Mouse (Mus musculus) thymus, postnatal 4 days (tissue): Measurements from ENCODE around the gene Micall1.
A peak's percentile ranks its signal among the peaks of the same experiment; 100 is the strongest.

Experiments used
- DNase-seq: peaks from one replicate; pipeline ENCODE4 v3.0.0; 2021

Micall1 gene

DNA sequence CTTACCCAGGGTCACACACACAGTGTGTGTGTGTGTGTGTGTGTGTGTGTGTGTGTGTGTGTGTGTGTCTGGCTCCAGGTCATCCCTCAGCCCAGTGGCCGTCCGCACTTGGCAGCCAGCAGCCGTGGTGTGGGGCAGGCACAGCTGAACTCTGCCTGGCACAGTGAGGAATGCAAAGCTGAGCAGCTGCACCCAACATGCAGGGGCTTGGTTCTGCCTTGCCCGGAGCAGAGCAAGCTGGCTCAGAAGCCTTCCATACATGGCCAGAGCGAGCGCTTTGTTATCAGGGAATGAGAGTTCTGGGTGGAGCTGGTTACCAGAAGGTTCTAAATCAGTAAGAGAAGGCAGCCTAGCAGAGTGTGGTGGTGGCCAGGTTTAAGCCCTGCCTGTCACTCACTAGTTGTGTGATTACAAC, 11.1 kb upstream of the Micall1 start:
- no peak for DNase-seq

DNA sequence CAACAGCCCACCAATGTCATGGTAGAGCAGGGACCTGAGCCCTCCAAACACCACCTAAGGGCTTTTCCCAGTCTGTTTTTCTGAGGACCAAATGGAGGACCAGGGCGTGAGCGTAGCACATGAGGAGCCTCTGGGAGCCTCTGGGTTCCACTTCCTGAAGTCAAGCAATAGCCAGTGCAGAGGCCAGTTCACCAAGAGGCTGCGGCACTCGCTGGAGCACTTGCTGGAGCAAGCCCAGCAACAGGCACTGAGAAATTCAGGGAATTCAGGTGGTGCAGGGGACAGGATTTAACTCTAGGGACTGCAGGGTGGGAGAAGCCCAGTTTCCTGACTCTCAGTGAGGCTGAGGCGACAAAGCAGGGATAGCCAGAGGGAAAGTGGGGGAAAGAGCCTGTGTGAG, 10.5 kb upstream of the Micall1 start:
- no peak for DNase-seq

DNA sequence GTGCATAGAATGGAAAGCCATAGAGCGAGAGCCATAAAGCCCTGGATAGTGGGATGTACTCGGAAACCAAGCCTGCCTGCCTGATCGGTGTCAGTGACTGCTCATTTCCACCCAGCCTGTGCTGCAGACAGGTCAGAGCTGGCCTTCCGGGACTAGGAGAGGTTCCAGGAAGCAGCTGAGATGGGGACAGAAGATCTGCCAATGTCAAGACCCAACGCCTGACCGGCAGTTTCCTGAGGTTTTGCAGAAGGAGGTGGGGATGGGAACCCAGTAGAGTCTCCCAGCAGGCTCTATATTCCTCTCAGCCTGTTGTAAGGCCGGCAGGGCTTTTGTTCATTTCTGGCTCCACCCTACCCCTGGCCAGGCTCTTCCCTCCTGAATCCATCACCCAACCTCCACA, 9.8 kb upstream of the Micall1 start:
- no peak for DNase-seq

DNA sequence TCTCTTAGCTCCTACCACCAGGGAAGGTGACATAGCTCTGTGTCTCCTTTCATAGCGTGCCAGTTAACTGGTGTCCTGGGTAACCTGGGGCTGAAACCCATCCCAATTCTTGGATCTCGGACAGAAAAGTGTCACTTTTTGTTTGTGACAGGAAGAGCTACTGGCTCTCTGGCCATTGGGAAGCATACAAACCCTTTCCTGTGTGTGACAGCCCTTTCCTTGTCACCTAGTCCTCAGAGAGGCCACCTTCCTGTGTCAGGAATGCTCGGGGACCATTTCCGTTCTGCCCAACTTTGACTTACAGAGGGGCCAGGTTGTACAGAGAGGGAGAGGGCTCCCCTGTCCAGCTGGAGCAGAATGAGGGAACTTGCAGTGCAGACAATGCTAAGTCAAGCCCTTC, 9.2 kb upstream of the Micall1 start:
- DNase-seq = no peak

DNA sequence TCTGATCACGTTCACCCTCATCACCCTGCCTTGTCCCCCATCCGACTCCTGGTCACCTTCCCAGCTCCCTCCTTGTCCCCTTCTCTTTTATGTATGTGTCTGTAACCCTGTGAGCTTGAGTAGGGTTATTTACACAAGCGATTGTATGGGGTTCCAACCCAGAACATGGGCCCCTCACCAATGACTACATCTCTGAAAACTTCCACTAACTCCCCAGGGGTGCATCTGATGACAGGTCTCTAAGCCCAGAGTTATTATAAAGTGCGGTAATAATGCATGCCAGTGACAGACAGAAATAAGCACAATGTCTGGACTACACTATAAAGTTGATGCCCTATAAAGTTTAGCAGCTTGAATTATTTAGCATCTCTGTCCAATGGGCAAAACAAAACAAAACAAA, 8.3 kb upstream of the Micall1 start:
- no peak for DNase-seq

DNA sequence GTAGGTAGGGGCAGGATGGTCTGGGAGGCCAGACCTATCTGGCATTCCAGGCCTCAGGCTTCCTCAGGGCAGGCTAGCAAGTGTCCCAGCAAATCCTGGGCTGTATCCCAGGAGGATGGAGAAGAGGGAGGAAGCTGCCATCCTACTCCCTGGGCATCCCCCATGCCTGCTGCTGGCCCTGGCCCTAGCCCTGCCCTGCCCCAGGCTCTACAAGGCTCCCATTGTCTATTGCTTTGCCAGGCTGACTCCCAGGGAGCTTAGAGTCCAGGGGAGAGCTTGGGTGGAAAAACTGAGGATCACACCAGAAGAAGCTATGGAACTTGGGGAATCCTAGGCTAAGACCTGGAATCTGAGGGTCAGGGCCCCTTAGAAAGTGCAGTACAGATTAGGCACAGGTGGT, 7.2 kb upstream of the Micall1 start:
- no peak for DNase-seq

DNA sequence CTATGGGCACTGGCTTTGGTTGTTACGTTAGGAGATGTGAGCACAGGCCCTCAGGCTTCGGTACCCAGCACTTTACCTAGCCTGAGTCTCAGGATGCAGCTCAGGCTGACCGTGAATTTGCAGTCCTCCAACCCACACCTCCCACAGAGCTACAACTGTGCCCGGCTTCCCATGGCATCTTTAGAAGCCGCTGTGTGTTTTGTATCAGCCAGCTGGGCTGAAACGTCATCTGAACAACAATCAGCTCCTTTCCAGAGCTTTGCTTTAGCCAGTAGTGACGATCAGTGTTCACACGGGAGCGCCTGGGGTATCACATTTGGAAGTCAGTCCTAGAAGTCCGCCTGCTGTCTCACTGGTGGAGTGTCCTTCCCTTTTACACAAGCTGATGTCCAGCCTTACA, 5.4 kb upstream of the Micall1 start:
- no peak for DNase-seq

DNA sequence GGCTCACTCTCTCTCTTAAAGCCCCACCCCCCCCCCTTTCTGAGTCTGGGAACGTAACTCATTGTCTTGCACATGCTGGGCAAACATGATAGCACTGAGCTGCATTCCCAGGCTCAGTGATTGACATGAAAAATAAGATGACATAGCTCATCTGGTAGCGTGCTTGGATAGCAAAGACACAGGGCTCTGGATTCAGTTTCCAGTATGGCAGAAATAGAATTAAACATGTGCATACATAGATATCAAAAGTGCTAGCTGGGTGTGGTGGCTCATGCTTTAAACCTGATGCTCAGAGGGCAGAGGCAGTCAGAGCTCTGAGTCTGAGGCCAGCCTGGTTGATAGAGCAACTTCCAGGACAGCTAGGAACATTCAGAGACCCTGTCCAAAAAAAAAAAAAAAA, 2.9 kb upstream of the Micall1 start:
- no peak for DNase-seq

DNA sequence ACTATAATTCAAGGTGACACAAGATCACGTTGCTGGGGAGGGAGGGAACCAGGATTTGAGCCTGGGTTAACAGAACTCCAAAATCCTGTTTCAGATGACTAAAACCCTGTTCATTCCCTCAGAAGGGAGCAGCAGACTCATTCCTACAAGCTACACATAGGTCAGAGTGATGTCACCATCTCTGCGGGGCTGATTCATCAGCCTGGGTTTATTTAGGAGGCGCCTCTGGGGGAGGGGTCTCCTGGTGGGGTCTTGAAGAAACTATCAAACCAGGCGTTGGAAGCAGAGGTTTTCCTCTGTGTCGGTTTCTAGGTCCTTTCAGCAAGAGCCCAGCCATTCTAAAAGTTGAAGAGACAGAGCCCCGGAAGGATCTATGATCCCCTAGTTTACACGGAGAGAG, 732 bp upstream of the Micall1 start:
- DNase-seq = no peak

DNA sequence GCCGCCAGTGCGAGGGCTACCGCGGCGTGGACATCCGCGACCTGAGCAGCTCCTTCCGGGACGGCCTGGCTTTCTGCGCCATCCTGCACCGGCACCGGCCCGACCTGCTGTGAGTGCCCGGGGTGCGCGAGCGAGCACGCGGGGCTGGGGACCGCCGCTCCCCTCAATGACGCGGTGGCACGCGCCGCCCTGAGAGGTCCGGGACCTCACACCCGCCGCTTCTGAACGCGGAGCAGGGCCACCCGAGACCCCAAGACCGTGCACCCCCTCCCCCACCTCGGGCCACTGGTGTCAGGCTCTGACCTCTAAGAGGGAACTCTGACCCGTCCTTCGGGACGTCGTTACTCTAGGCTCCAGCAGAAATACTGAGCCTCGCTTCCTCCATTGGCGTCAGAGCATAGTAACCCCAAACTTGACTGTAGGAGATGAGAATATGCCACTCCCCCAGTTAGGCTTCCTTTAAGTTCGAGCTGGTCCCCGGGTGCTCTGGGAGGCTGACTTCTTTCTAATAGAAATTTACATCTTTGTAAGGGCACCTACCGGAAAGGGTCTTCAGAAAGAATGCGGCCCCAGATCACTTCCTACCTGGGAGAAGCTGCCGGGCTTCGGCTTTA, 730 bp downstream of the Micall1 start:
- peak; percentile 67 for DNase-seq

DNA sequence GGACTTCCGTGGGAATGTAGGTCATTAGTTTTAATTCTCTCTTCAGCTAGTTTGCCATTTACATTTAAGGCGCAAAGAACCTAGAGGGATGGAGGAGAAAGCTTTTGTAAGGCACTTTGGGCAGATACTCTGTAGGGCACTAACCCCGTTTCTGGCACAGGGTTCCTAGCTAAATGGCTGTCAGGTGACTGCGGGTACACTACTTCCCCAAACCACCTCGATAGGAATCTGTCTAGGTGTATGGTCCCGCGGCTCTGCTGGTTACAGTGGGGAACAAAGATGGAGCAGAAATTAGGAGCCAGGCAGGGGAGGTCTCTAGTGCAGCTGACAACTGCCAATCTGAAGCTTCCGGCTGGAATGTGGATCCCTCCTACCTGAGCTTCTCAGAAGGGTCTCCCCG, 1.3 kb downstream of the Micall1 start:
- DNase-seq = no peak

DNA sequence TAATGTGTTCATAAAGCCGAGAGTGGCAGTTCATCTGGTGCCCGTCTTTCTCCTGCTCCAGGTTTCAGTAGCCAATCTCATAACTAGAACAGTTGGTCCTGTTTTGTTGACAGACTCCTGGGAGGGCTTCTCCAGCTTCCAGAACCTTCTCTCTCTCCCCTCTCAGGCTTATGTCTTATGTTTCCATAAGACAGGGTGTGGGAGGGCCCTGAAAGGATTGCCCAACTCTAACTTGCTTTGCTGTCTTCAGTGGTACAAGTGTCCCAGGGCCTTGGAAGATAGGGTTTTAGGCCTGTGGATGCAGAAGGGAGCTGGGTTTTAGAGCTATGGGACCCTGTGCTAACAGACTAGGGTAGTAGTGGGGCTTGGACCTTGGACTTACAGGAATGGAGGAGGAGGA, 1.8 kb downstream of the Micall1 start:
- no peak for DNase-seq

DNA sequence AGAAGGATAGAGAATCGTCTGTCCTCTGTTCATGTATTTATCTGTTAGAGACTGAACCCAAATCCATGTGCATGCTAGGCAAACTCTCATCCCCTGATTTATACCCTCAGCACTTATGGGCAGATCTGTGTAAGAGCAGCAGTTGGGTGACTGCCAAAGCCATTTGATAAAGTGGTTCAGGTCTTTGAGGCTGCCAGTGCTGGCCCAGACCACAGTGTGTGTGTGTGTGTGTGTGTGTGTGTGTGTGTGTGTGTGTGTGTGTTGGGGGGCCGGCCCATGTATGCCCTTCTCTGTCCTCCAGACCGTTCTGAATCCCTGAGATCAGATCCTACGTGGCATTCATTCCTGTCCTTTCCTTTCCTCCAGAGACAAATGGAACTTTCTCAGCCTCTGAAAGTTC, 3.1 kb downstream of the Micall1 start:
- DNase-seq = no peak

DNA sequence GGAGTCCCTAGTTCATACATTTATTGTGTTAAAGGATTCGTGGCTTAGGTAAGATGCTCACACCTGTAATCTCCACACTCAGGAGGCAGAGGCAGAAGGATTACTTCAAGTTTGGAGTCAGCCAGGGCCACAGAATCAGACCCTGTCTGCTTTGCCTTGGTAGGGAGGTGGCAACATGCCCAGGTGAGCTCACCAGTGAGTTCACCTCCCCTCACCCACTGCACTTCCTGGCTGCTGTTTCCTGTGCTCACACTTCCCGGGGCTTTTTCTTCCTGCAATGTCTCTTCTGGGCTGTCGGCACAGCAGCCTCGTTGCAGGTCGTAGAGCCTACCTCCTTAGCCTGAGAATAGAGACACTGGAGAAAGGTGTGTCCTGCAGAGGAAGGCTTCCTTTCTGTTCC, 6.6 kb downstream of the Micall1 start:
- DNase-seq = peak; percentile 35

DNA sequence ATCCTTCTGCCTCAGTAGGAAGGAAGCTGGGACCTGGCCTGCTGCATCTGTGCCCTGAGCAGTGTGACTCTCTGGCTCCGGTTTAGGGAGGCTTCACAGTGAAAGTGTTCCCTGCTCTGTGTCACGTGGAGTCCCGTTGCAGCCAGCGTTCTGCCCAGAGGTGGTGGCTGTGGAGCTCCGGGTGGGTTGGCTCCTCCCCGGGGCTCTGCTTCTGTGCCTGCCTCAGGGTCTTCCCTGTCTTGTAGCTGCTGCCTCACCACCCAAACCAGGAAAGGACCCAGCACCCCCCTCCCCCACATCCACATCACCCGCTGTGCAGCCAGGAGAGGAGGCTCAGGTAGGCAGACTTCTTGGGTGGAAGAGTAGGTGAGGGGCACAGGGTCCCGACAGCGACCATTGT, 10.8 kb downstream of the Micall1 start:
- DNase-seq = no peak

DNA sequence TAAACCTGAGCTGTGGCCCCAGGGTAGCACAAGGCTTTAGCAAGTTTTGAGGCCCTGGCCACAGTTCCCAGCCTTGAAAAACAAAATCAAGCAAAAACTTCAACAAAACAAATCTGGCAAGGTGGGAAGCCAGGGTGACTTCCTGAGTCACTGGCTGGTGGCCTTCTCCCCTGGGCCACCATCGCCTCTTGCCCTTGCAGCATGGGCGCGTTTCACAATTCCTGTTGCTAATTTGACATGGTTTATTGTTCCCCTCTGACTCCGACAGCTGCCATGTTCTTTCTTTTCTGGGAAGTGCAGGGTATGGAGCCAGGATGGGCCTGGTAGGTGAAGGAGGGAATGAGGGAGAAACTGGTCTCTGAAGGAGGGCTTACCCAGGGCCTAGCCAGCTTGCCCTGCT, 13.4 kb downstream of the Micall1 start:
- DNase-seq = no peak

DNA sequence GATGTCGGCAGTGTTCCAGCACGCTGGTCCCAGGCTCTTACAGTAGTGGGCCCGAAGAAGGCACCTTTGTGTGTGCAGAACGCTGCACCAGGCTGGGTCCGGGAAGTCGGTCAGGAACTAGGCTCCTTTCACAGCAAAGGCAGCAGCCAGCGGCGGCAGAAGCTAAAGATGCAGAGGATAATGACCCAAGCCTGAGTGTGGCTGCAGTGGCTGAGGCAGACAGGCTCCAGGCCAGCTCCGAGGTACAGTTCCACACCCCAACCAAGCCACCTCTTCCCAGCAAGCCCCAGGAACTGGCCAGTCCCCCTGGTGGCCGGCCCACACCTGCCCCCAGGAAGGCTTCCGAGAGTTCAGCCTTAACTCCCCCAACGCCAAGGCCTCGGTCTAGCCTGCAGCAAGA, 13.8 kb downstream of the Micall1 start:
- DNase-seq = no peak

DNA sequence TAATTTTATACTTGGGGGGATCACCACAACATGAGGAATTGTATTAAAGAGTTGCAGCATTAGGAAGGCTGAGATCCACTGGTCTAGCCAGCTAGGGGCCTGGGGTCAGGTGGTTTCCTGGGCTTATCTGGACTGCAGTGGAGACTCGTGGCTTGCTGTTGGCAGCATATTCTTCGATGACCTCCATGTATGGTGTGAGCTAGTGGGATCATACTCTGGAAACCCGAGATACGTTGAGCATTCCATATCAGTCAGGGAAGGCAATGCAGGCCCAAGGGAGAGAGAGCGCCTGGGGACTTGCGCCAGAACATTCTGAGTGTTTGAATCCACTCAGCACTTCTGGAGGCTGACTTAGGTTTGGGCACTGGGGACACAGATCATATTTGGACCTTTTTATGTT, 15.1 kb downstream of the Micall1 start:
- DNase-seq = no peak

DNA sequence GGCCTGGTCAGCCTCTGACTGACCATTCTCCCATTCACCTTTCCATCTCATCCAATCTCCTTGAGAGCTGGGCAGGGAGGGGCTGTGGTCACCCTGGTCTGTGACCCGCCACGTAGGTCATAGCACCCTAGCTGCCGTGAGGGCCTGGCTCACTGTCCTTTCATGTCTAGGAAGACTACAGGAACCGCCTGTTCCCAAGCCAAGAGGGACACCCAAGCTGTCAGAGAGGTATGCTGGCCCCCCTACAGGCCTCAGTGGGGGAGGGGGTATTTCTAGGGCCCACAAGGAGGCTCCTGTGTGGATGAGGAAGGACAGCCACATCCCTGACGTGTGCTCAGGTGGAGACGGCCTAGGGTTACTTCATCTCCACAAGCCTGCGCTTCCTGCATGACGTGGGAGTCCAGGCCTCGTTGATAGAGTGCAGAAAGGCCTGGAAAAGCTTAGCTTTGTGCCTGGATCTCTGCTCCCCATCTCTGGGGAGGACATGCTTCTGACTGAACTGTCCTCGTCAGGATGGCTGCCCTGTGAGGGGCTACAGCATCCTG, 15.7 kb downstream of the Micall1 start:
- no peak for DNase-seq

DNA sequence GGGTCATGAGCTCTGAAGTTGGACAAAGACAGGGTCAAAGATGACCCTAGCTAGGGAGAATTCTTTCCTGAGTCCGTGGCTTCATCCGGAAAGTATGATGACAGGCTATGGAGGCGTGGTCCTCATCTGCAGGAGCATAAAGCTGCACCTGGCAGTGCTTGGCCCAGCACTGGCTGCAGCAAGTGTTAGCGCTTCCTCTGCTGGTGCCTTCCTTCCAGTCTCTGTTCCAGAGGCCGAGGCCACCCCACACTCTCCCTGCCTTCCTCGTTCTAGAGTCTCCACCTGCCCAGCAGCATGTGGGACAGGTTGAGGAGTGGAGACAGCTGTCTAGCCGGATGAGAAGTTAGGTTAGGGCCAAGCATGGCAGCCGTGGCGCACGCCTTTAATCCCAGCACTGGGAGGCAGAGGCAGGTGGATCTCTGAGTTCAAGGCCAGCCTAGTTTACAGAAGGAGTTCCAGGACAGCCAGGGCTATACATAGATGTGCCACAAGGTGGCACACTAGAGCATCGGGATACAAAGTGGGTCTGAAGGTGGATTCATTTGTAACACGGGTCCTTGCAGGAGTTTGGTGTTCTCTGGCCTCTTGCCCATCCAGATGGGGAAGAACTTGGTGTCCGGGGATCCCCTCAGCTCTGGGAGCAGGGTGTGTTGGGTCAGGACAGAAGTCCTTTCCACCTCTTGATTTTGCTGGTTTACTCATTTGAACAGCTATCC, 17.7 kb downstream of the Micall1 start:
- peak; percentile 71 for DNase-seq

DNA sequence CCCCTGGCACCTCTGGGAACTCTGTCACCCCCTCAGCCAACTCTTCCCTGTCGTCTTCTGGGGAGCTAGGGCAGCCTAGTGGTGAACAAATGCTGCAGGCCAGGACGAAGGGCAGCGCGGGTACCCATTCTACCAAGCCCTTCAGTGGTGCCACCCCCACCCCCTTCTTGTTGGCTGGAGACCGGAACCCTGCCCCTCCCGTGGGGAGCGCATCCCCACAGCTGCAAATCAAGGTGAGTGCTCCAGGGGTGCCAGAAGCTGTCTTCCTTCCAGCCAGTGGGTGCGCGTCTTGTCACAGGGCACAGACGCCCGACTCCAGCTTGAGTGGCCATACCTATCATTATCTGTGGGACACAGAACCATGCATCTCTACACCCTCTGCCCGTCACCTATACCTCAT, 18.4 kb downstream of the Micall1 start:
- no peak for DNase-seq

DNA sequence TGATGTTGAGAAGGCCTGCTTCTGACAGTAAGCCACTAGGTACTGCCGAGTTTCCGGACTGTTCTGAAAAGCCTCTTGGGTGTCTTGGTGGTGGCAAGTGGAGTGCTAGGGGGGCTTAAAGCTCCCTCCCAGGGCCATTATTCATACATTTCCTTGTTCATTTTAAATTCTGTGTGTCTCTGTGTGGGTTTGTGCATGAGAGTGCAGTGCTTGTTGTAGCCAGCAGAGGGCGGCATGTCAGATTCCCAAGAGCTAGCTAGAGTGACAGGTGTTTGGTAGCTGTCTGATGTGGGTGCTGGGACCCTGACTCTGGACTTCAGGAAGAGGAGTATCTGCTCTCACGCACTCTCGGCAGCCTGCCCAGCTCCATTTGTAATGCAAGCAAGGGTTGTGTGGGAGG, 19.5 kb downstream of the Micall1 start:
- peak; percentile 35 for DNase-seq

DNA sequence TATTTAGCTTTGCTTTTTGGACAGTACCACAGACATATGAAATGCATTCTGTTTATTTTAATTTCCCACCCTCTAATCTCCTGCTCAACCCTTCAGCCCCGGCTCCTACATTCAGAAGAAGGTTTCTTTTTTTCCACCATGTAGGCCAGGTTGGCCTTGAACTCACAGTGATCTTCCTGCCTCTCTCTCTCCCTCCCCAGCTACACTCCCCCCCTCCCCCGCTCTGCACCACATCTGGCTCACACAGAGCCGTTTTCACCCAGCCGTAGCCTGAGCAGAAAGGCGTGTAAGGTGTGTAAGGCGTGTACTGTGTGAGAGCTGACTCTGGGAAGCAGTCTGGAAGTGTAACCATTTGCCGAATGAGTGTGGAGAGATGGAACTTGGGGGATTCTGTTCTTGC, 20.6 kb downstream of the Micall1 start:
- DNase-seq = no peak

DNA sequence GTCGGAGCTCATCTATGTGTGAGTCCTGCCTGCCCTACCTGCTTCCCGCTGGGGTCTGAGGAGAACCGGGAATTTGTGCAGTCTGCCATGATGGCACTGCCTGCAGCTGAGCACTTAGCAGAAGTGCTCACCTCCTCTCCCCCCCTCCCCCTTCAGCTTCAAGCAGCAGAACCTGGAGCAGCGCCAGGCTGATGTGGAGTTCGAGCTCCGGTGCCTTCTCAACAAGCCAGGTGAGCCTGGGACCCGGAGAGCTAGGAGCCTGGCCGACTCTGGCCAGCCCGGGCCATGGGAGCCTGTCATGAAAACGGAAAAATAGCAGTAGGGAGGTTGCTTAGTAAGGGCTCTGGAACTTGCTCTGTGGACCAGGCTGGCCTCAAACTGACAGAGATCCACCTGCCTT, 22.1 kb downstream of the Micall1 start:
- DNase-seq = no peak

DNA sequence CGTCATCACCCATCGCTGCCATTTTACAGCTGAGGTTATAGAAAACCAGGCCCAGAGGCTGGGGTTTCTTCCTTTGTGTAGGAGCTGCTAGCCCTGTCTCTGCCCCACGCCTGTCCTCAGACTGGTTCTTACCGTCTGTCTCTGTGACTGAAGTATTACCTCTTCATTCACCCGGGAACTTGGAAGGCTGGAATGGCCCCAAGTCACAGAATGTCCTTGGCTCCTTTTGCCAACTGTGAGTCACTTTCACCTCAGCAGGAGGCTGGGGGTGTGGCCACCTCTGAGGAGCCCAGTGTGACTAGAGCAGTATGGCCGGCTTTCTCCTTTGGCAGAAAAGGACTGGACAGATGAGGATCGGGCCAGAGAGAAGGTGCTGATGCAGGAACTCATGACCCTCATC, 22.7 kb downstream of the Micall1 start:
- DNase-seq = no peak
